Mouse (Mus musculus) T-helper 2 cell (primary cell): ENCODE results near the gene Nkx2-5.

Source experiments
- in situ Hi-C: fragments of 300-600 bp; cut with MboI, MseI; formaldehyde crosslinking; loops from one replicate; pipeline ENCODE4 v1.15.1; 2025; ENCODE audit warnings: high pct_unique_total_duplicates

Nkx2-5 gene

DNA sequence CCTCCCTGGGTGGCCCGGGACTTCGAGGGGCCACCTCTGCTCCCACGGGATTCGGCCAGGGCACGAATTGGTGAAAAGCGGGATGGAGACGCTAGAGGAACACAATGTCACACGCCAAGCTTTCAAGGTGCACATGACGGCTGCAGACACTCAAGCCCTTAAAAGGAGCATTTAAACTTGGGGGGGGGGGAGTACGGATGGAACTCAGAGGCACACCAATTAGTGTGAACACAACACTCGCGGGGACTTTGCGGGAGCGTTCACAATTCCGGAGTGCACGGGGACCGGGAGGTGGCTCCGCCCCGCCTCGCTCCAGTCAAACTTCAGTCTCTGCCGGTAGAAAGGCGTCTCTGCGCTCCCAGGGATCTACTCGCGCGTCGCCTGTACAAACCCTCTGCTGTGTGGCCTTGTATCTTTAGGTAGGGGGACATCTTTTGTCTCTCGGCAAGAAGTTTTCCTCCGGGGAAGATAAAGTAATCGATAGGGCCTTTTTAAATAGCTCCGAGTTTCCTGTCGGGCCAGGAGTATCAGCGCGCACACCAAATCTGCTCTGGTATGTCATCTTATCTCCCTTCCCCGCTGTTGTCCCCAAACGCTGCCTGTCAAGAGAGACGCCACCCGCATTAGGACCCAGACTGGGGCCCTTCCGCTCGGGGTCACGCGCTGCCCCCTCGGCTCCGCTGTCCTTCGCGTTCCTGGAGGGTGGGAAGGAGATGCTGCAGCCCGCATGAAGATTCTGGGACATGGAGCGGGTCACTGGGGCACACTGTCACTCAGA, 5.7 kb upstream of the Nkx2-5 start:
- in situ Hi-C loops, result no loop called here

DNA sequence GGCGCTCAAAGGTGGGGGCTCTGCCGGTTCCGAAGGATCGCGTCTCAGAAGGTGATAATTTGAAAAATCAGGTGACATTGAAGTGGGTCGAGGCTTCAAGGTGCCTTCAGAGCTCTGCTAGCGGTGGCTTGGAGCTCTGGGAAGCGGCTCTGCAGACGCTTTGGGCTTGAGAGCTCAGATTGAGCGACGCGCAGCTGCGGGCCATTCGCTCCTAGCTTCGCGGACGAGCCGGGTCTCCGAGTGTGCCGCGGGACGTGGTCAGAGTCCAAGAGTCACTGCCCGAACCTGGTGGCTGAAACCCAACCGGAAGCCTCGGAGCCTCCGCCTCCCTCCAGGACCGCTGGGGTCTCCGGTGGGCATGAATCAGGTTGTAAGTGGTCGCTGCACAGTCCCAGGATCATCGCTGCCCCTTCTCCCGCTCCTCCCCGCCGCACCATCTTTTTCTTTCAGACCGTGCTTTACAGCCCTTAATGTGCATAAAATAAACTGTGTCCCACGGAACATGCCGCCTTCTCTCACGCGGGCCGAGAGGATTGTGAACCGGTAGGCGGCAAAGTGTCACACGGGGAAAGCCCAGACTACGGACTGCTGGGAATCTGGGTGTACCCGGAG, 5.0 kb upstream of the Nkx2-5 start:
- in situ Hi-C loops, result no loop called here

DNA sequence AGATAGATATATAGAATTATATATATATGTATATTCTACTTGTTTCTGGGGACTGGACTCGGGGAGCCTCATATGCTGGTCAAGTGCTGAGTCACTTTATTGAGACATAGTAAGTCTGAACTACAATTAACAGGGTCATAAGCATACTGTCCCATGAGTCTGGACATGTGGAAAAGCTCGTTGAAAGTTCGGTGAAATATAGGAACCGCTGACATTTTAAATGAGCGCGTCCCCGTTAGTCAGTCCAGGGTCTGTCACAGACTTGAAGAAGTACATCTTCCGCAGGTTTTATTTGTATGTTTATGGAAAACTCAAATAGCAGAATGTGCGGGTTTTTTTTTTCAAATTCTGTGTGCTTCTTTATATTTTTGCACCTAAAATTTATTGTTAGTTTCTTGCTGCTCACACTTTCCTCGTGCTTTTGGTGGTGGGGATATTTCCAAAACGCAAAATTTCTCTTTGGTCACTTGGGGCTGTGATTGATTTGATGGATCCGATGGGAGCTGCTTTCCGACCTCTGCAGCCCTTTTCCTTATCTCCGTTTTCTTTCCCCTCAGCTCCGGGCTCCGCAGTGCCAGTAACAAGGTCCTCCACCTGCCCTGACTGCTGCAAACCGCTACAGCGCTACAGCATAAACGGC, 4.4 kb upstream of the Nkx2-5 start:
- in situ Hi-C loops, result no loop called here

DNA sequence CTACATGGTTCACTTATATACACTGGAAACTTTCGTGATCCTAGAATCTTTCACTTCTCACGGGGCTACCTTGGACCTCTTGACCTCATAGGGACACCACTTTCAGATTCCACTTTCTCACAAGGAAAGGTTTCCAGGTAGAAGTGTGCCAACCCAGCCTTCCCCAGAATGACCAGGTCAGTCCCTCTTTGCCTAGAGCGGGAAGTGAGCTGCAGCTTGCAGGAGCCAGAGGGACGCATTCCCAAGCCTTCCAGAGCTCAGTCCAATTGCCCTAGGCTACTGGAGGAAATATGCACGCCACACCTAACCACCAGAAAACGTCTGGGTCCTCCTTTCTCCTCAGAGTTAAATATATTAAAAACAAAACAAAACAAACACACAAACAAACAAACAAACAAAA, 3.4 kb upstream of the Nkx2-5 start:
- in situ Hi-C loops, result no loop called here

DNA sequence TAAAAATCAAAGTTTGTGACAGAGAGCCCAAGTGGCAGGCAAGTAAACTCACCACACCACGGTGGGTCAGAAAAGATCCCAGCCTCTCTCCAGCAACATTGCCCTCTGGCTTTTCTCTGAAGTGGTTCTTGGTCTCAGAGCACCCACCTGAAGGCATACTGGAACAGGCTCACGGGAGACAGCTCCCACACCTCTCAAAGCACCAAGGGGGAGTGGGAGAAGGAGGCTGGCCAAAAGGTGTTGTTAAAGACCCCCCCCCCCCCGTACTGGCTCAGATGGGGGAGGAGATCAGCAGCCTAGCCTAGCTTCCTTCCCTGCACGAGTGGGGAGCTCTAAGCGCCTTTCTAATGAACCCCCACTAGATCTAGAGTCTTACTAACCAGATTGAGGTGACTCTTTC, 3.0 kb upstream of the Nkx2-5 start:
- in situ Hi-C loops, result no loop called here

DNA sequence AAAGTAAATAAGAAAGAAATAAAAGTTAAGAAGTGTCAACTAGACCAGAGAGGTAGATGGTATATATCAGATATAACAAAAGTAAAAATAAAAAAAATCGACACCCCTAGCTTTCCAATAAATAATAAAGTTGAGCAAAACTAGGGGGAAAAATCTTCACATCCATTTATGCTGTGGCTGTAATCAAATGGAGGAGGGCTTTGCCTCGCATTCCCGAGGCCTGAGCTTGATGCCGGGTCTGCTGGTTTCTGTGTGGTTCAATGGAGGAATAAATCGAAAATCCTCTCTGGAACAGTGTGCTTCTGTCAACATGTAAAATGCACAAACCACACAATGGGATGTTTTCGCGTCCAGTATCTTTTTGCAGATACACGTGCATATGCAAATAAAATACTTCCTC, 1.6 kb upstream of the Nkx2-5 start:
- in situ Hi-C loops, result no loop called here

DNA sequence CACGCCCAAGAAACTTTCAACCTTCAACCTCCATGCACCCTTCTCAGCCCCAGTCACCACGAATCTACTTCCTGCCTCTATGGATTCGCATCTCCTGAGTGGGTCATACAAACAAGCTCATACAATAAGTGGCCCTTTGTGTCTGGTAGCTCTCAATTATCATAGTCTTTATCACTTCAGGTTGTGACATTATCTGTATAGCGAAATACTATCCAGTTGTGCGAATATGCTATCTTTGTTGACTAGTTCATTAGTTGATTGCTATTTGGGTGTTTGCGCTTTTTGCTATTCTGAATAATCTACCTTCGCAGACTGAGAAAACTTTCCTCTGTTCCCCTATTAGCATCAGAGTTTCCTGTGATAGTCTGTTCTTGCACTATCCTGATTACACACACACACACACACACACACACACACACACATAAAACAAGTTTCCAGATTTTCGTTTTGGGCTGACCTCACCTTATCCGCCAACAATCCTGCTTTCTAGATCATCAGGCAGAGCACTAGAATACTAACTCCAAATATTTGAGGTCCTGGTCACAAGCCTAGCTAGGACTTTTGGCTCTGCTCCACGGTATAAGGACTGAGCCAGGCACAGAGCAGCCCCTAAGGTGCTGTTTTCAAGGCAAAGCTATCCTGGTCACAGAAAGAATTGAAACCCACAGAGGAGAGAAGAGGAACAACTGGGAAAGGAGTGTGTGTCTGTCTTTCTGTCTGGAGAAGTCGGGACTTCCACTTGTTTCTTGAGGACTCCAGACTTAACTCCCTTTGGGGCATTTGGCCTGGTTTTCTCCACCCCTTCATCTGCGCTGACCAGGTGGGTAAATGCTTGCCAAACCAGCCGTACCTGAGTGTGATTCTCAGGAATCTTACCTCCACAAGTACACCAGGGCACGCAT, 591 bp upstream of the Nkx2-5 start:
- in situ Hi-C loops, result no loop called here

DNA sequence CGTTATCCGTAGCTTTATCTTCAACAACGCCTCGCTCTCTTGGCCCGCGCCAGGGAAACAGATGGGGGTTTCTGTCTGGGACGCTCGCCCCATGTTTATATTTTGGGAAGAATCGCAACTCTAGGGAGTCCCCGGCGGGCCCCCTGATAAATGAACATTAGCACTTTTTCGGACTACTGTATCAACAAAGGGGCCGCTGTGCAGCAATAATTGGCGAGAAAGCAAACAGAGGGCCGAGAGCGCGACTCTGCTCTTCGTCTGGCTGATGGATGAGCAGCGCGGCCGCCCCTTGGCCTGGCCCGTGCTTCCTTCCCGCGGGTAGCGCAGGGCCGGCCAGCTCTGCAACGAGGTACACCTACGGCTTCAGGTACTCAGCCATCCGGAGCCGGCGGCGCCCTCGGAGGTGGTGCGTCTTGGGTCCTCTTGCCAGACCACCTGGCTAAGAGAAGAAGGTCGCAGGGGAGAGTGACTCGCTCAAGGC, 398 bp downstream of the Nkx2-5 start:
- in situ Hi-C loops, result no loop called here

DNA sequence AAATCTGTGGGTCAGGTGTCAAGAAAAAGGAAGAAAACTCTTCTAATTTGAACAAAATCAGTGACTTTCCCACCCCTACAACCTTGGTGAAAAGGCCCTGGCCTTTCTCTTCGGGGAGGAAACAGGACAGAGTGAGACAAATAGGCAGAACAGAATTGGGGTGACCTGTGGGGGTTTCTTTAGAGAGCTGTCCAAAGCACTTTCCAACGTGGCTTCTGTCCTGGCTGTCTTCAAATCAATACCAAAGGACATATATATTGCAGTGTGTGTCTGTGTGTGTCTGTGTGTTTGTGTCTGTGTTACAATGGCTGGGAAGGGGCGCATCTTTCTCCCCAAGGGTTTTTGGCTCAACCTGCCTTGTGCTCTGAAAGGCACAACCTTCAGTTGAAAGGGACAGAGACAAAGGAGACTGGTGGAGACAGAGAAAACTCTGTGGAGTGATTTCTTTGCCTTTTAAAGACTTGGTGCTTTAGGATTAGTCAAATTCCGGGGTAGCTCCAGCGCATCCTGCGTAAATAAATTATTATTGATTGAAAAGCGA, 1.0 kb downstream of the Nkx2-5 start:
- in situ Hi-C loops, result no loop called here

DNA sequence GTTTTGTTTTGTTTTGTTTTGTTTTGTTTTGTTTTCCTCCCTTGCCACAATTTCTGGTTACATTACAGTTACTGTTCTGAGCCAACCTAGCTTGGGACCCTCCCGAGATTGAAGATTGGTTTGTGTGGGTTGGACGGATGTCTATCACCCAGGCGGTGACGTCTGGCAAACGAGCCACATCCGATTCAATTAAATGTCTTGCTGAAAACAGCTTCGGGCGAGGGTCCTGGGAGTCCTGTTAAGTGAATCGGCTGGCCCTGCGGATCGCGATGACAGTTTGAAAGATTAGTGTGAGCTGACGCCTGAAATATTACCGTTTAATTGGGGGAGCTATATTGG, 1.6 kb downstream of the Nkx2-5 start:
- in situ Hi-C loops, result no loop called here

DNA sequence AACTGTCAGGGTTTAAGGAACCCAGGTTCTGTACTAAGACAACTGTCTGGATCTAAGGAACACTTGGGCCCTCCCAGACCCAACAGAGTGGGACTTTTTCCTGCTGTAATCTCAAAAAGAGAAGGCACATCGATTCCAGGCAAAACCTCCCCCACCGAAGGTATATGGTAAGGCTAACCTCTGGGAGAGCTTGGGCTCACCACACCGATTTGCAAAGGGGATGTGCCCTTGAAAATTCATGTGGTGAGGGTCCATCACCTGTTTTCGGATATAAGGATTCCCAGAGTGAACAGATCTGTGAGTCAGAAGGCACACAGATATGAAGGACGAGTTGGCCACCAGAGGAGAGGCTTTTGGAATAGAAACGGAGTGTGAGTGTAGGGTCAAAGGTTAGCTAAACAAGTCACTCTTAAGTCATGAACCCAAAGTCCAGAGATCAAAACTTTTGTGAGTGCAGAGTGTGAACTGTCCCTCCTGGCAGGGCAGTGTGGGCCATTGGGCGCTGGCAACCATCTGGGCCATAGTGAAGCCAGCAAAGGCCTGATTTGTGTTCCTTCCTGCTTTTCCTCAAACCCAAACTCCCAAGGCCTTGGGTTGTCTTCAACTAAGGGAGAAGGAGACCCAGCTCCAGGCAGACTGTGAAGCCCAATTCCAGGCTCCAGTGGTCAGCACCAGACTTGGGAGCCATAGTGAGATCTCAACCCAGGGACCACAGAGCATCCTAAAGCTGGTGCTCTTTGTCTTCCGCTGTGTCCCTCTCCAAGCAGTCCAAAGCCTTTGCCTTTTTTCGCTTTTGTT, 2.2 kb downstream of the Nkx2-5 start:
- in situ Hi-C loops, result no loop called here

DNA sequence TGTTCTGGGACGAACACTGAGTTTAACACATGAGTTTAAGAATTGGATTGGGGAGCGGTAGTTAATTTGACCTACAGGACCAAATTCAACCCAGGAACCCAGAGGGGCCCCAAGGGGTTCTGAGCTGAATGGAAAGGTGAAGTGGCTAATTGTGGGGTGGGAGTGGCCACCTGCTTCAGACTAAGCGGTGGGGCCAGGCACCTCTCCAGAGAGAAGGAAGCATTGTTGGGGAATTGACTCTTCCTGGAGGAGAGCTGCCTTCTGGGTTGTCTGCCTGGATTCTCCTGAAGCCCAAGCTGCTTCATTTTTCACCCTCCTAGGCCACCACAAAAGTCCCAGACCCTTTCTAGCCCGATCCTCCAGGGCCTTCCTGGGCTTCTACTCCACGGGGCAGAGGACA, 2.8 kb downstream of the Nkx2-5 start:
- in situ Hi-C loops, result no loop called here

DNA sequence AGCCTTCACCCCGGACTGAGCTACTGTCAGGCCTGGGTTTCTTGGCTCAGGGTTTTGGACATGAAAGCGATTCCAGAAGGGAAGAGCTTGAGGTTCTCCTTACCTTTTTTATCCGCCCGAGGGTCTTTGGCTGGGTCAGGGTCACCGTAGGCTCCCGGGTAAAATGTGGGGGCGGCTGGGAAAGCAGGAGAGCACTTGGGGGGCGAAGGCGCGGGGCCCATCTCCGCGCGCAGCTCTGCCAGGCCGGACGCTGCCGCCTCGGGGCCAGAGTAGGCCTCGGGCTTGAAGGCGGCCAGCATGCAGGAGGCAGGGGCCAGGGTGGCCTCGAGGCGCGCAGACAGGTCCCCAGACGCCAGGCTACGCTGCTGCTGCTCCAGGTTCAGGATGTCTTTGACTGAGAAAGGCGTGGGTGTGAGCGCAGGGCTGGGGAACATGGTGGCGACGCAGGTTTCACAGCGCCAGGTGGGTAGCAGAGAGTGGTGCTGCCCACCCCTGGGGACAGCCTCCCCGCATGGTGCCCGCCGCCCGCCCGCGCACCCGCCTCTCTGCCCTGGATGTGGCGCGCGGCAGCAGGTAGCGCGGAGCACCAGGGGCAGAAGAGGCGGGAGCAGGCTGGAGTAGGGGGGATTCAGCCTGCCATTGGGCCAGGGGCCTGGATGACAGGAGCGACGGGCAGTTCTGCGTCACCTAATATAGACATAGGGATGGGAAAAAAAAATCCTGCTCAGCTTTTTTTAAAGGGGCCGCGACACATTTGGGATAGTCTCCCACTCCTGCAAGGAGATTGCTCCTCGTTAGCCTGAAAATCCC, 3.7 kb downstream of the Nkx2-5 start:
- in situ Hi-C loops, result no loop called here

DNA sequence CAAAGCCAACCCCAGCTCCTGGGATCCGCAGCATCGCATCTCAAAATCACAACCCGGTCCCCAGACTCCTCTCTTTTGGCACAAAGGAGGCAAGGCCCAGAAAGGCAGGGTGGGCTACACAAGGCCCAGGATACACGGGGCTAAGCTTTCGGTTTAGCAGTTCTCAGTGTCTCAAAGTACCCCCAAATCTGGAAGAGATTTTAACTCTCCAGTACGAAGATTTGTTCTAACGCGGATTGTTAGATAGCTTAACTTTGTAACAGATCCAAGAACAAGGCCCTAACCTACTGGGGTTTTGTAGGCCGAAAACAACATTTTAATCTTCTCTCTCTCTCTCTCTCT, 4.4 kb downstream of the Nkx2-5 start:
- in situ Hi-C loops, result no loop called here

DNA sequence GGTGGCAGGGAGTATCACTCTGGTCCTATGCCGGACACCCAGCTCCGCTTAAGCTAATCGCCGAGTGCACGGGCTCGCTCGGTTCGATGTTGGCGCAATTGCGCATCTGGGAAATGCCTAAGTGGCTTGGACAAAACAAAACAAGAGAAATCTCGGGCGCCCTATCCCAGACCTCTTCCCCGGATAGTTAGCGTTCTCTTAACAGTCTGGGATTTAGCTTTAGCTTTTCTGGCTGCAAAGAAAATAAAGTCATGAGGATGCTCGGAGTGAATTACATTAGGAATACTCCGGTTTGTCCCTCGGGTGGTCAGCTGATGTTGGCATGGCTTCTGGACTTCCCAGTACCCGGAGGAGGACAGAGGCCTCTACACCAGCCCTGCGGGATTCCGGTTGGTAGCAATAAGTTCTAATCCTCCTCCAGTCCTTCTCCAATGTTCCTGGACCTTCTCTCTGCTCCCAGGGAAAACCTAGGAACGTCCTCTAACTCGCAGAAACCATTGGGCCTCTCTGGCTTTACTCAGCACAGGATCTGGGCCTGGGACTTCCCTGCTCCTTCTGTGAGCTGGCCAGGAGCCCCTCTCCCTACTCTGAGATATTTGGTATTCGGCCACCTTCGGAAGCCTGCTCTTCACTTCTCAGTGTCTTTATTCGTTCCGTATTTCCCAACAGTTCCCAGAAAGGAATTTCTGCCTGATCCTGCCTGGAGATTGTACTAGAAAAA, 4.9 kb downstream of the Nkx2-5 start:
- in situ Hi-C loops, result no loop called here

DNA sequence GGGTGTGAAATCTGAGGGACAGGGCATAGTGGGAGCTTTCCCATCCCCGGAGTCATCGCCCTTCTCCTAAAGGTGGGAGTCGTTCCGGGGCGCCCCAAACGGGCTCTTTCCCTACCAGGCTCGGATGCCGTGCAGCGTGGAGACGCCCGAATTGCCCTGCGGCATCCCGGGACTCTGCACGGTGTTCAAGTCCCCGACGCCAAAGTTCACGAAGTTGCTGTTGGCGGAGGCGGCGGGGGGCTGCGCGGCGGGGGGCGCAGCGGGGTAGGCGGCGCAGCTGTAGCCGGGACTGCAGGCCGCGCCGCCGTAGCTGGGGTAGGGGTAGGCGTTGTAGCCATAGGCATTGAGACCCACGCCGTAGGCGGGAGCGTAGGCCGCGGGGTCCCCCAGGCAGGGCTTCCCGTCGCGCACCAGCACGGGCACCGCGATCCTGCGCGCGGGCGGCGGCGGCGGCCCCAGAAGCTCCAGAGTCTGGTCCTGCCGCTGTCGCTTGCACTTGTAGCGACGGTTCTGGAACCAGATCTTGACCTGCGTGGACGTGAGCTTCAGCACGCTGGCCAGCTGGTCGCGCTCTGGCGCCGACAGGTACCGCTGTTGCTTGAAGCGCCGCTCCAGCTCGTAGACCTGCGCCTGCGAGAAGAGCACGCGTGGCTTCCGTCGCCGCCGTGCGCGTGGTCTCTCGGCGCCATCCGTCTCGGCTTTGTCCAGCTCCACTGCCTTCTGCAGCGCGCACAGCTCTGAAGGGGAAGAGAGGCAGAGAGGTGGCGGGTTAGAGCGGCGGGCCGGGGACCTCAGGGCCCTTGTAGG, 5.7 kb downstream of the Nkx2-5 start:
- in situ Hi-C loops, result no loop called here

DNA sequence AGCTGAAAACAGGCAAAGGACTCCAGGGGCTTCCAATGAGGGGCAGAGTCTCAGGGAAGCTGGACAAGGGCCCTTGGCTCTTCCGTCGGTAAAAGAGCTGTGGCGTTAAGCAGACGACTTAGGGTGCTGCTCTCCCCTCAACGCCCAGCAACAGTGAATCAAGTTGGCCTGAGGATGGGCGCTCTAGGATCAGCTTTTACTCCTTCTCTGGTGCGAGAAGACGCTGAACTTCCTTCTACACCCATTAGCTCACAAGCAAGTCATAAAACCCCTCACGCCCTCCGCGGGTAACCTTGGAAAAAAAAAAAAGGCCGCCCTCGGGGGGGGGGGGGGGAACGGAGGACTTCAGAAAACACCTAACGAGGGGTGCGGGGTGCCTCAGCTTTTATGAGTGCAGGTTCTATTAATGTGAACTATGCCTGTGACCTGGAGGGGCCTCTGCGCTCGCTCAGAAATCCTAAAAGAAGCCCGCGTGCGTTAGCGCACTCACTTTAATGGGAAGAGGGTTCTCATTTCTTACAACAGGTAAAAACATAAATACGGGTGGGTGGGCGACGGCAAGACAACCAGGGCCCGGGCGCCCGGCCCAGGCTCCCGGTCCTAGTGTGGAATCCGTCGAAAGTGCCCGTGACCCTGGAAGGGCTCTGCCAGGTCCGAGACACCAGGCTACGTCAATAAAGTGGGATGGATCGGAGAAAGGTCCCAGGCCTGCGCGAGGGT, 6.5 kb downstream of the Nkx2-5 start:
- in situ Hi-C loops, result no loop called here

DNA sequence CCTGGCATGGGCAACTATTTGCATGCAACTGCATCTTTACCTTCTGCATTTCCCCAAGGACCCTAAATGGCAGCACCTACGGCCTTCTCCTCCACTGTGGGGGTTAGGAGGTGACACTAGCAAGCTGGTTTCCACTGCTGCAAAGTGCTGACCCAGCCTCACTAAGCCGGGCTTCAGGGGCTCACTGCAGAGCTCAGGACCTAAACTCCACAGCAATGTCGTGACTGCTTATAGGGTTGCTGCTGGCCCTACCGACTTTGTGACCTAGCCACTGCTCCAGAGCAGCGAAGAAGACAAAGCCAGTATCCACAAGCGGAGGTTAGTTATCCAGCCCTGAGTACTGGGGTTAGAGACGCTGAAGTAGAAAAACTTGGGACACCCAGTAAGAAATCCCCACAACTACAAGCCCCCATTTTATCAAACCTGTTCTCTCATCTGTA, 7.2 kb downstream of the Nkx2-5 start:
- in situ Hi-C loops, result no loop called here
